Mouse (Mus musculus): ENCODE measurements at regions not wholly inside any gene's neighbourhood (a gene's known extent, or its start where the extent isn't known, plus 50 kb on each side); places are given as distances from the start of the nearest gene placed in this dataset.

DNA sequence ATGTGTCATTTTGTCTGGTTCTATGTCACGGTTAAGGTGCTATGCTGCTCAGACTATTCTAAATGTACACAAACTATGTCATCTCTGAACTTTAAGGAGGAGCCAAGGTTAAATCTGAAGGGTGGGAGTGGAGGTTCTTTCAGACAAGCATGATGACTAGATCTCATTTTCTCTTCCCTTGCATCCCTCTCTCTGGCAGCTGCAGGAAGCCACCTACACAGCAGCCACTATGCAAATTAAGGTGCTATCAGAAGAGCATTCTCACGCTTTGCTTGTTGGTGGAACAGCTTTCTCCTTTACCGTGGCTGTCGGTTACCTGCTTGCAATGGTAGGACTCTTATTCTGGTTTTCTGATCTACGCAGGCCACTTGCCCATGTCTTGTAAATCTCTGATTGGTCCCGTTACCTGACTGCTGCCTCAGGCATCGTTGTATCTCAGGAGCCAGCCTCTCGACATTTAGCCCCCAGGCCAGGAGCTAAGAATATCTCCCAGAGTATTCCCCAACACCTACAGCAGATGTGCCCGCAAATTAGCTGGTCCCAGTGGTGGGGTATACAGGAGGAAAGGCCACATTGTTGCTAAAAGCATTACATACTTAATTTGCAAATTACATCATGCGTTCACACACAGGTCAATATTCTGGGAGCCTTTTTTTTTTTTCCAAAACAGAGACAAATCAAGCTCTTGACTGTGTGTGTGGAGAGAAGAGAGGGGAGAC, 192.6 kb downstream of the Emx2 start:
- ATAC-seq (ENCODE audit: low FRiP score): no peak
- 79% methylated on average over 10 of the region's 10 CpGs for WGBS
- no peaks in the 10 kb centered on the region for H3K4me1 ChIP-seq (replicated peaks; ENCODE audit: control insufficient read depth, insufficient read depth, low read length)

DNA sequence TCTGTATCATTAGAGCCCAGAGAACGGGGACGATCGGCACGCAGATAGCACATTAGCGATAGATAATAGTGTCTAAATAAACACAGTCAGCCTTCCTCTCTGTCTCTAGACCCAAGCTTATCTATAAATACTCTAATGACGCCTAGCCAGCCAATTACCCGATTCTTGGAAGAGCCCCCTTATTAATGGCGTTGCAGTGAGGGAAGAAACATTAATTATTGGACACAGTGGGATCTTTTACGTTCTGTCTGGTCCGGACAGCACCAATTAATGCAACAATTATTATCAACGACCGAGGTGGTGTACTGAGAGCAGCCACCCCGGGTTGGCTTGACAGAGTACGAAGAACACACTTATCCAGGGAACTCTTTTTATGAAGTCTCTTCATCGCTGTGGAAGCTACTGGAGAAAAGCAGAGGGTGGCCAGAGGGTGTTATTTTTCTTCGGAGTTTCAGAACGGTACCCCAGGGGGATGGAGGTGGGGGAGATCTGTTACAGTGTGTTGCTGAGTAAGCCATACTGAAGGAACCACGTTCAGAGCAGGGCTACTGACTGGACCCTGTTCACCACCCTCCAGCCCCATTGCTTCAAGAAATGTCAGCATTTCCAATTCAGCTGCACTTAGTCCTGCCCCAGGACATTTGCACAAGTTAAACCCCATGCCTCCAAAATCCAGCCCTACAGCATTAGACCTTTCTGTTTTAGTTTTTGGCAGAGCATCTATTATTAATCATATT, 195.6 kb downstream of the Emx2 start:
- no peak overlapping the region for H3K4me3 ChIP-seq (ENCODE audit: low read depth, low read length)
- H3K4me2 ChIP-seq (replicated peaks; ENCODE audit: low read depth, low read length): no peak overlapping the region
- H3K27ac ChIP-seq (ENCODE audit: low read depth, low read length): no peak overlapping the region
- ATAC-seq (ENCODE audit: low FRiP score) (no peak), DNase-seq (ENCODE audit: low spot score) (no peak)
- 70% methylated on average over 18 of the region's 18 CpGs for WGBS
- no peaks in the 10 kb centered on the region for H3K27me3 ChIP-seq (ENCODE audit: control insufficient read depth, insufficient read depth, low read length)
- no peaks in the 10 kb centered on the region for H3K4me1 ChIP-seq (replicated peaks; ENCODE audit: control insufficient read depth, insufficient read depth, low read length)
- no peaks in the 10 kb centered on the region for H3K9me3 ChIP-seq (ENCODE audit: control insufficient read depth, low read length)
- no peaks in the 10 kb centered on the region for H3K36me3 ChIP-seq (ENCODE audit: control insufficient read depth, insufficient read depth, low read length)
- no peak overlapping the region for H3K9ac ChIP-seq (ENCODE audit: low read depth, low read length)

More for the DNA sequence above, 192.6 kb downstream of the Emx2 start:
- Histone ChIP-seq H3K9ac (ENCODE audit: low read depth, low read length) (no peak overlapping the region), H3K36me3 (ENCODE audit: control insufficient read depth, insufficient read depth, low read length) (no peaks in the 10 kb centered on the region), H3K4me3 (ENCODE audit: low read depth, low read length) (no peak overlapping the region), H3K27ac (ENCODE audit: low read depth, low read length) (no peak overlapping the region), H3K4me2 (replicated peaks; ENCODE audit: low read depth, low read length) (no peak overlapping the region), H3K27me3 (ENCODE audit: control insufficient read depth, insufficient read depth, low read length) (no peaks in the 10 kb centered on the region), H3K9me3 (ENCODE audit: control insufficient read depth, low read length) (no peaks in the 10 kb centered on the region)
- DNase-seq (ENCODE audit: low spot score): no peak

DNA sequence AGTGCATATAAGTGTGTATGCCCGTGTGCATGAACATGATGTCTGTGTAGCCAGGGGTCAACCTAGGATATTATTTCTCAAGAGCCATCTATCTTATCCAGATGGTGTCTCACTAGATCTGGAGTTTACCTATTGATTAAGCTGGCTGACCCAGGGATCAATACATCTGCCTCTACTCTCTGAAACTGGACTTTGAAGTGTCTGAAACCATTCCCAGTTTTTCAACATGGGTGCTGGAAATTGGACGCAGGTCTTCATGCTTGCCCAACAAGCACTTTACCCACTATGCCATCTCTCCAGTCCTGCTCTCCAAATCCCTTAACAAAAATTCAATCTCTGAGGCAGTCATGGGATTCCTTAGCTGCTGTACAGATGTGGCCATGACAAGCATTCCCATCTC, 197.1 kb downstream of the Emx2 start:
- Histone ChIP-seq H3K27ac (ENCODE audit: low read depth, low read length) (no peak overlapping the region), H3K9me3 (ENCODE audit: control insufficient read depth, low read length) (no peaks in the 10 kb centered on the region), H3K9ac (ENCODE audit: low read depth, low read length) (no peak overlapping the region), H3K4me3 (ENCODE audit: low read depth, low read length) (no peak overlapping the region), H3K4me1 (replicated peaks; ENCODE audit: control insufficient read depth, insufficient read depth, low read length) (no peaks in the 10 kb centered on the region), H3K4me2 (replicated peaks; ENCODE audit: low read depth, low read length) (no peak overlapping the region), H3K36me3 (ENCODE audit: control insufficient read depth, insufficient read depth, low read length) (no peaks in the 10 kb centered on the region), H3K27me3 (ENCODE audit: control insufficient read depth, insufficient read depth, low read length) (no peaks in the 10 kb centered on the region)
- DNase-seq (ENCODE audit: low spot score) (no peak), ATAC-seq (ENCODE audit: low FRiP score) (no peak)
- 92% methylated on average over 2 of the region's 2 CpGs for WGBS

DNA sequence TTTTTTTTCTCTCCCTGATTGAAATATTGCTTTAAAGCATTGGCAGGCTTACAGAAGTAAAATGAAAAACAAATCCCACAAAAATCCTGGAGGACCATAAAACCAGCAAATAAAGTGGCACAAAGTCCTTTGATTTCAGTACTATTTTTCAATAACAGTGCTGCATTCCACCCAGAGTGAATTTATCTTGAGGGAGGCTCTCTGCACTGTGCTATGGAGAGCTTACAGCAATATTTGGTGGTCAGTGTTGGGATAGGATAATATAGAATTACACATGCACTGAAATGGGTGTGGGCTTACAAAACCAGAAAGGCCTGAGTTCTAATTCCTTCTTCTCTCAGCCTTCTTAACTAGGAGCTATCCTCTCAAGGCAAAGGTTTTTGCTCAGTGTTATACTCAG, 211.6 kb downstream of the Emx2 start:
- no peak overlapping the region for H3K27ac ChIP-seq (ENCODE audit: low read depth, low read length)
- H3K27me3 ChIP-seq (ENCODE audit: control insufficient read depth, insufficient read depth, low read length): no peaks in the 10 kb centered on the region
- ATAC-seq (ENCODE audit: low FRiP score) (no peak), DNase-seq (ENCODE audit: low spot score) (no peak)
- H3K36me3 ChIP-seq (ENCODE audit: control insufficient read depth, insufficient read depth, low read length): no peaks in the 10 kb centered on the region
- no peaks in the 10 kb centered on the region for H3K9me3 ChIP-seq (ENCODE audit: control insufficient read depth, low read length)
- no peaks in the 10 kb centered on the region for H3K4me1 ChIP-seq (replicated peaks; ENCODE audit: control insufficient read depth, insufficient read depth, low read length)
- no peak overlapping the region for H3K4me2 ChIP-seq (replicated peaks; ENCODE audit: low read depth, low read length)
- no peak overlapping the region for H3K9ac ChIP-seq (ENCODE audit: low read depth, low read length)
- H3K4me3 ChIP-seq (ENCODE audit: low read depth, low read length): no peak overlapping the region

DNA sequence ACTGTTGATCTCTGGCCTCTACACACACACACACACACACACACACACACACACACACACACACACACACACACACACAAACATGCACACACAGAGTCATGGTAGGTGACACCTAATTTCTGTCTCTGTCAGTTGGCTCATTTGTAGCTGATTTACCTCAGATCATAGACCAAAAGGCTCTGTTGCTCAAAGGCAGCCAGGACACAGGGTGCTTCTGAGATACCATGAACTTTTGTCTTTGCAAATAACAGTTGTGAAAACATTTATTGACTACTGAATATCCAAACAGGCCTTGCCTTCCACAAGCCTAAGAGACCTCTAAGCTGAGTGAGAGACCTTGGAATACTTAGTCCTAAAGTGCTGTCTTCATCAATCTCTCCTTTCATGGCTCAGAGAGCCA, 215.4 kb downstream of the Emx2 start:
- H3K4me3 ChIP-seq (ENCODE audit: low read depth, low read length): no peak overlapping the region
- no peak for DNase-seq (ENCODE audit: low spot score)
- no peaks in the 10 kb centered on the region for H3K9me3 ChIP-seq (ENCODE audit: control insufficient read depth, low read length)

DNA sequence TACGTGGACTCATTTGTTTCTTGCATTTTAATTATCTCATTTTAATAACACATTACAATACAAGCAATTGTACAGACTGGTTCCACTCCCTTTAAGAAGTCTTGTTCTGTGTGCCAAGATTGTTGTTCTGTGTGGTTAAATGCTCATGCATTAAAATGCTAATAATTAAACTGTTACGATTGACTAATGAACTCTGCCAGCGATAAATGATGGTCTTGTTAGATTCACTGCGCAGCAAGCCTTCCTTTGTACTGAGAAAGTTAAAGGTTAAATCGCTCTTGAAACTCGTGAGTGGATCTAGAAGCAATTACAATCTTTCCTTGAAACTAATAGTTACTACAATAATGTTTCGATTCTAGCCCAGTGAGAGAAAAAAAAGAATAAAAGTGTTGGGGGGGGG, 221.0 kb downstream of the Emx2 start:
- WGBS: 78% methylated on average over 7 of the region's 7 CpGs
- Histone ChIP-seq H3K9ac (ENCODE audit: low read depth, low read length) (no peak overlapping the region), H3K4me2 (replicated peaks; ENCODE audit: low read depth, low read length) (no peak overlapping the region), H3K4me1 (replicated peaks; ENCODE audit: control insufficient read depth, insufficient read depth, low read length) (no peaks in the 10 kb centered on the region), H3K4me3 (ENCODE audit: low read depth, low read length) (no peak overlapping the region), H3K27me3 (ENCODE audit: control insufficient read depth, insufficient read depth, low read length) (no peaks in the 10 kb centered on the region), H3K27ac (ENCODE audit: low read depth, low read length) (no peak overlapping the region), H3K9me3 (ENCODE audit: control insufficient read depth, low read length) (no peaks in the 10 kb centered on the region), H3K36me3 (ENCODE audit: control insufficient read depth, insufficient read depth, low read length) (no peaks in the 10 kb centered on the region)
- ATAC-seq (ENCODE audit: low FRiP score) (no peak), DNase-seq (ENCODE audit: low spot score) (no peak)

More for the DNA sequence above, 215.4 kb downstream of the Emx2 start:
- Histone ChIP-seq H3K36me3 (ENCODE audit: control insufficient read depth, insufficient read depth, low read length) (no peaks in the 10 kb centered on the region), H3K4me1 (replicated peaks; ENCODE audit: control insufficient read depth, insufficient read depth, low read length) (no peaks in the 10 kb centered on the region), H3K4me2 (replicated peaks; ENCODE audit: low read depth, low read length) (no peak overlapping the region), H3K9ac (ENCODE audit: low read depth, low read length) (no peak overlapping the region), H3K27me3 (ENCODE audit: control insufficient read depth, insufficient read depth, low read length) (no peaks in the 10 kb centered on the region), H3K27ac (ENCODE audit: low read depth, low read length) (no peak overlapping the region)
- ATAC-seq (ENCODE audit: low FRiP score): no peak

DNA sequence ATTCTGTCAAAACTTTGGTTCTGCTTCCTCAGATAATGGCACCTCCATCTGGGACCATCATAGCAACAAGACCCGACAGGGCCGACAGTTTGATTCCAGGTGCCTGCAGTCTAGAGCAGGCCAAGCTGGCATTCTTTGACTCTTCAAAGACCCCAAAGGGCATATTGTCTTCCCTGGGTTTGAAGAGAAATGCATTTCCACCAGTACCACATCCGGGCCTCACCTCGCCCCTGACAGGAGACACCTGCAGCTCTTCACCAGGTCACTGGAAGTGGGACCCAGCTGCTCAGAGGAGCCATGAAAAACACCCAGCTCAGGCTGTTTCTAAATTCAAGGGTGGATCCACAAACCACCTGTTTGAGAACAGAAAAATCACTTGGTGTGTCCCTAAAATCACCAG, 222.2 kb downstream of the Emx2 start:
- ATAC-seq (ENCODE audit: low FRiP score): no peak

DNA sequence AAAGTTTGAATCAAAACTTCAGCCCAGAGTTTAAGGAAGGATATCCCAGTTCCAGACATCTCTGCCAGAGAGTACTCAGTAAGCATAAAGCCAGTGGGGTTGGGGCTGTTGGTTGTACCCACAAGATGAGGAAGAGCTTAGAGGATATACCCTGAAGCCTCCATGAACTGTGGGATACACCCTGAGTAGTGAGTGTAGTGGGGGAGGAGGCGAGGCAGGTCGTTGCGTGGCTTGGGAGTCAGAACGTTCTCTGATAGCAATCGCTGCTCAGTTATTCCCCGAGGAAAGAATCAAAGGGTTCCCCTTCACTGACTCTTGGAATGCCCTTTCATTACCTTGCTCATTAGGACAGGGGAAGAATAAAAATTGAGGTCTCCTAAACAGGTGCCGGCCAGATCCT, 226.1 kb downstream of the Emx2 start:
- H3K4me3 ChIP-seq (ENCODE audit: low read depth, low read length): no peak overlapping the region
- H3K36me3 ChIP-seq (ENCODE audit: control insufficient read depth, insufficient read depth, low read length): no peaks in the 10 kb centered on the region
- no peak for ATAC-seq (ENCODE audit: low FRiP score)
- DNase-seq (ENCODE audit: low spot score): no peak
- no peak overlapping the region for H3K4me2 ChIP-seq (replicated peaks; ENCODE audit: low read depth, low read length)
- no peak overlapping the region for H3K27ac ChIP-seq (ENCODE audit: low read depth, low read length)
- H3K4me1 ChIP-seq (replicated peaks; ENCODE audit: control insufficient read depth, insufficient read depth, low read length): no peaks in the 10 kb centered on the region
- 87% methylated on average over 7 of the region's 7 CpGs for WGBS
- no peaks in the 10 kb centered on the region for H3K9me3 ChIP-seq (ENCODE audit: control insufficient read depth, low read length)
- no peaks in the 10 kb centered on the region for H3K27me3 ChIP-seq (ENCODE audit: control insufficient read depth, insufficient read depth, low read length)
- no peak overlapping the region for H3K9ac ChIP-seq (ENCODE audit: low read depth, low read length)

More for the DNA sequence above, 222.2 kb downstream of the Emx2 start:
- Histone ChIP-seq H3K27me3 (ENCODE audit: control insufficient read depth, insufficient read depth, low read length) (no peaks in the 10 kb centered on the region), H3K36me3 (ENCODE audit: control insufficient read depth, insufficient read depth, low read length) (no peaks in the 10 kb centered on the region), H3K4me1 (replicated peaks; ENCODE audit: control insufficient read depth, insufficient read depth, low read length) (no peaks in the 10 kb centered on the region), H3K4me2 (replicated peaks; ENCODE audit: low read depth, low read length) (no peak overlapping the region), H3K9me3 (ENCODE audit: control insufficient read depth, low read length) (no peaks in the 10 kb centered on the region), H3K27ac (ENCODE audit: low read depth, low read length) (no peak overlapping the region), H3K4me3 (ENCODE audit: low read depth, low read length) (no peak overlapping the region), H3K9ac (ENCODE audit: low read depth, low read length) (no peak overlapping the region)
- DNase-seq (ENCODE audit: low spot score): no peak
- 91% methylated on average over 4 of the region's 4 CpGs for WGBS

Measured in hindbrain, embryonic 11.5 days (tissue).